Mouse (Mus musculus) CH12.LX (cell line): ENCODE measurements around the gene D630039A03Rik. TPM values are rescaled to one million over a fixed set of nuclear protein-coding genes. Genes with fewer than 3 reads are reported as not detected.

ENCODE experiments used
- DNase-seq: peaks from one replicate; pipeline ENCODE4 v3.0.0-alpha.2; 2013; ENCODE audit errors: extremely low read depth
- H3K27ac ChIP-seq: 2 replicates; pipeline ENCODE4 v1.5.1; 2012; ENCODE audit warnings: low read depth, mild to moderate bottlenecking, control low read depth, moderate library complexity; ENCODE audit not compliant: insufficient read depth
- H3K27me3 ChIP-seq: replicated peaks from 2 replicates; pipeline ENCODE3; 2012; ENCODE audit warnings: inconsistent platforms
- H3K36me3 ChIP-seq, 2 experiments: replicated peaks in 1 of 2; 2 replicates each; pipeline versions ENCODE3 to v1.6.1; 2012; ENCODE audit warnings: inconsistent platforms in 1 of 2, low read length in 1 of 2, mild to moderate bottlenecking in 1 of 2, mixed read lengths in 1 of 2, moderate library complexity in 1 of 2; ENCODE audit not compliant: control insufficient read depth in 1 of 2, insufficient read depth in 1 of 2
- H3K4me1 ChIP-seq, 2 experiments: 2 replicates each; pipeline ENCODE4 v1.6.1; 2012; ENCODE audit warnings: inconsistent platforms in 1 of 2, moderate library complexity in 1 of 2; ENCODE audit not compliant: insufficient read depth in 2 of 2, control insufficient read depth in 1 of 2
- H3K4me2 ChIP-seq: 2 replicates; pipeline ENCODE4 v1.6.1; 2012; ENCODE audit warnings: low read depth, mild to moderate bottlenecking, control low read depth; ENCODE audit not compliant: poor library complexity, insufficient read depth, severe bottlenecking
- H3K4me3 ChIP-seq, 3 experiments: fragments of 150-350 bp in 1 of 3; sonication (generic) in 1 of 3; replicated peaks in 1 of 3; 2 replicates each; pipeline versions ENCODE3 to v1.5.1; 2011 to 2012; ENCODE audit warnings: low read depth in 2 of 3, low read length in 2 of 3, mild to moderate bottlenecking in 2 of 3, moderate library complexity in 2 of 3, control low read depth in 1 of 3, improper control_type of control experiment in 1 of 3, inconsistent platforms in 1 of 3, mixed read lengths in 1 of 3; ENCODE audit not compliant: poor library complexity in 1 of 3
- H3K79me2 ChIP-seq: replicated peaks from 2 replicates; pipeline ENCODE4 v1.6.1; 2012; ENCODE audit warnings: mild to moderate bottlenecking, moderate library complexity; ENCODE audit not compliant: control insufficient read depth, poor library complexity, insufficient read depth, severe bottlenecking; ENCODE audit errors: extremely low read depth
- H3K9ac ChIP-seq: 2 replicates; pipeline ENCODE4 v1.6.1; 2012; ENCODE audit warnings: low read depth, mild to moderate bottlenecking, control low read depth, moderate library complexity; ENCODE audit not compliant: insufficient read depth
- H3K9me3 ChIP-seq: replicated peaks from 2 replicates; pipeline ENCODE3; 2012; ENCODE audit warnings: low read length, inconsistent platforms, mixed read lengths
- CHD2 ChIP-seq: IDR thresholded peaks from 2 replicates; pipeline ENCODE4 v1.6.1; 2011; ENCODE audit warnings: low read length, improper control_type of control experiment
- CTCF ChIP-seq, 2 experiments: IDR thresholded peaks in 1 of 2; conservative IDR thresholded peaks in 1 of 2; 2 replicates each; pipeline ENCODE4 v1.5.1; 2011 to 2012; ENCODE audit warnings: low read depth in 2 of 2, low read length in 2 of 2, improper control_type of control experiment in 1 of 2, inconsistent platforms in 1 of 2, mild to moderate bottlenecking in 1 of 2, moderate library complexity in 1 of 2
- E2F4 ChIP-seq: IDR thresholded peaks from 2 replicates; pipeline ENCODE4 v1.6.1; 2011; ENCODE audit warnings: low read depth, low read length, improper control_type of control experiment; ENCODE audit not compliant: insufficient replicate concordance
- EP300 ChIP-seq: IDR thresholded peaks from 2 replicates; pipeline ENCODE4 v1.6.1; 2011; ENCODE audit warnings: low read length, improper control_type of control experiment
- JUND ChIP-seq: conservative IDR thresholded peaks from 2 replicates; pipeline ENCODE4 v1.6.1; 2011; ENCODE audit warnings: low read depth, low read length, improper control_type of control experiment
- MAZ ChIP-seq: IDR thresholded peaks from 2 replicates; pipeline ENCODE4 v1.6.1; 2012; ENCODE audit warnings: low read depth, mild to moderate bottlenecking, inconsistent platforms, low read length, improper control_type of control experiment, moderate library complexity
- MXI1 ChIP-seq: IDR thresholded peaks from 2 replicates; pipeline ENCODE4 v1.6.1; 2011; ENCODE audit warnings: mild to moderate bottlenecking, low read depth, low read length, improper control_type of control experiment
- MYC ChIP-seq: IDR thresholded peaks from 2 replicates; pipeline ENCODE4 v1.6.1; 2011; ENCODE audit warnings: low read depth, mild to moderate bottlenecking, improper control_type of control experiment, low read length
- NELFE ChIP-seq: IDR thresholded peaks from 2 replicates; pipeline ENCODE4 v1.6.1; 2011; ENCODE audit warnings: low read depth, low read length, improper control_type of control experiment
- NRF1 ChIP-seq: IDR thresholded peaks from 2 replicates; pipeline ENCODE4 v1.6.1; 2014; ENCODE audit warnings: low read depth, mild to moderate bottlenecking, inconsistent platforms, low read length, improper control_type of control experiment, moderate library complexity
- PAX5 ChIP-seq: IDR thresholded peaks from 2 replicates; pipeline ENCODE4 v1.6.1; 2012; ENCODE audit warnings: low read length, inconsistent platforms, mixed read lengths
- POLR2AphosphoS2 ChIP-seq: IDR thresholded peaks from 2 replicates; pipeline ENCODE4 v1.6.1; 2011; ENCODE audit warnings: low read depth, low read length, improper control_type of control experiment
- RAD21 ChIP-seq: IDR thresholded peaks from 2 replicates; pipeline ENCODE4 v1.6.1; 2011; ENCODE audit warnings: low read depth, mild to moderate bottlenecking, low read length, improper control_type of control experiment, moderate library complexity
- RCOR1 ChIP-seq: conservative IDR thresholded peaks from 2 replicates; pipeline ENCODE4 v1.6.1; 2012; ENCODE audit warnings: low read depth, mild to moderate bottlenecking, inconsistent platforms, low read length, improper control_type of control experiment
- TBP ChIP-seq: conservative IDR thresholded peaks from 2 replicates; pipeline ENCODE4 v1.6.1; 2011; ENCODE audit warnings: low read depth, low read length, improper control_type of control experiment
- UBTF ChIP-seq: IDR thresholded peaks from 2 replicates; pipeline ENCODE4 v1.6.1; 2012; ENCODE audit warnings: low read depth, mild to moderate bottlenecking, inconsistent platforms, low read length, improper control_type of control experiment, moderate library complexity
- dilution Hi-C: fragments of 300-500 bp; cut with MboI; formaldehyde crosslinking; loops from 2 replicates; pipeline ENCODE4 v1.14.3; 2020; ENCODE audit warnings: low sequenced_read_pairs; ENCODE audit not compliant: extremely low pct_unique_long_range_greater_than_20kb, extremely low pct_ligation_motif_present
- in situ Hi-C: fragments of 300-500 bp; cut with MboI; formaldehyde crosslinking; loops from 3 replicates; pipeline ENCODE4 v1.14.3; 2019; ENCODE audit warnings: low sequenced_read_pairs, low pct_ligation_motif_present, low pct_unique_long_range_greater_than_20kb, mixed read lengths
- polyA plus RNA-seq: library from polyadenylated mRNA; unstranded; fragments of >175 nt; gene quantifications from 2 replicates; pipeline ENCODE4 v1.2.1, GENCODE M21; 2012; ENCODE audit warnings: low read depth; ENCODE audit not compliant: insufficient read length
- total RNA-seq, 2 experiments: library from RNA; depleted of rRNA; stranded (reverse); fragments of 300-350 nt in 1 of 2; fragments of >200 nt in 1 of 2; gene quantifications; 2 replicates each; pipeline ENCODE4 v1.2.3; 2012 to 2014

D630039A03Rik gene
- total and polyA plus RNA-seq, 3 experiments: not detected

DNA sequence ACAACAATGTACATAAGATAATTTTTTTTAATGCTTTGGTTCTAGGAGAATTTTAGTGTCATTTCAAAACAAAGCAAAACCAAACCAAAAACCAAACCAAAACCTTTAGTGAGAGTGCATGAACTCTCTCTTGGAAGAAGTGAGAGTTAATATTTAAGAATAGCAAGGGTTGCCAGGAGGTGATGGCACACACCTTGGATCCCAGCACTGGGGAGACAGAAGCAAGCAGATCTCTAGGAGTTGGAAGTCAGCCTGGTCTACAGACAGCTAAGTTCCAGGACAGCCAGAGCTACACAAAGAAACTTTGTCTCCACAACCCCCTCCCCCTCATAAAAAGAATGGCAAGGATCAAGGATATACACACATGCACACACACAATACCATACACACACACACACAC is 3.1 kb downstream of the D630039A03Rik start:
- Histone ChIP-seq H3K27me3 (no peaks in the 10 kb centered on the region), H3K4me3 (no peak overlapping the region), H3K9ac (no peak overlapping the region), H3K9me3 (no peaks in the 10 kb centered on the region), H3K4me1 (peaks cover 0 to 4% of the 10 kb centered on the region in 2 experiments; a peak in 2 of 4 replicates), H3K4me2 (no peak overlapping the region), H3K27ac (no peak overlapping the region), H3K79me2 (no peaks in the 10 kb centered on the region), H3K36me3 (no peaks in the 10 kb centered on the region)
- TF ChIP-seq UBTF (no peak), JUND (no peak), PAX5 (no peak), POLR2AphosphoS2 (no peak), EP300 (no peak)
- in situ Hi-C loops: no loop called here
- no peak for DNase-seq
- dilution Hi-C loops: no loop called here

DNA sequence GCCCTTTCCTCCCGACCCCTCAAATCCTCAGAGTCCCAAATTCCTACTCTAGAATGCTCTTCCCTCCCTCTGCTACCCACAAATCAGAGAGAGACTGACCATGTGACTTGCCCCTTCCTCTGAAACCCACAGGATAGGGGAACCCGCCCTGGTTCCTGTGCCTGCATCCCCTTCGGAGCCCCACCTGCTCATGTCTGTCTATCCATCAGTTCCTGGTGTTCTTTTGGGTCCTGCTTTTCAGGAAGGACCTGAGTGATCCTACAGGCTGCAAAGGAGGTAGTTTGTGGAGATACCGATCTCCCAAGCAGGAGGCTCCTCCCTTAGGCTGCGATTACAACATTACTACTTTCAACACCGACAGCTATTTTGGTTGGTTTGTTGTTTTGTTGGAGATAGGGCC is 7.2 kb downstream of the D630039A03Rik start:
- in situ Hi-C loops: loop anchor here (10.0 kb wide), 1 partner anchor 166 kb away; no protein-coding TSS in a partner anchor
- H3K27me3 ChIP-seq: peaks cover 2% of the 10 kb centered on the region
- no peak for DNase-seq
- H3K9me3 ChIP-seq: no peaks in the 10 kb centered on the region
- H3K4me1 ChIP-seq: peaks cover 0 to 3% of the 10 kb centered on the region in 2 experiments; a peak in 2 of 4 replicates
- dilution Hi-C loops: no loop called here
- H3K79me2 ChIP-seq: no peaks in the 10 kb centered on the region
- no peak overlapping the region for H3K4me3 ChIP-seq
- no peak overlapping the region for H3K9ac ChIP-seq
- H3K4me2 ChIP-seq: no peak overlapping the region
- TF ChIP-seq RAD21: no peak
- no peak for TF ChIP-seq EP300
- no peak for TF ChIP-seq RCOR1
- TF ChIP-seq TBP: no peak
- TF ChIP-seq CHD2: no peak
- TF ChIP-seq E2F4: no peak
- no peak for TF ChIP-seq CTCF (conservative IDR thresholded peaks at IDR 0.05 in 1 of 2, IDR thresholded peaks at IDR 0.05 in 1 of 2; ENCODE audit: low read depth in 2 of 2, low read length in 2 of 2)
- TF ChIP-seq MXI1: no peak
- no peak for TF ChIP-seq MAZ
- no peak for TF ChIP-seq NRF1
- TF ChIP-seq MYC: no peak
- no peak for TF ChIP-seq NELFE
- no peak overlapping the region for H3K27ac ChIP-seq
- H3K36me3 ChIP-seq: no peaks in the 10 kb centered on the region
